Mouse (Mus musculus) embryonic facial prominence, embryonic 11.5 days (tissue): ENCODE measurements around the gene Deaf1. TPM values are rescaled to one million over a fixed set of nuclear protein-coding genes. Genes with fewer than 3 reads are reported as not detected.
A peak's percentile ranks its signal among the peaks of the same experiment; 100 is the strongest.

Source experiments
- ATAC-seq: fragments of 200-750 bp; cut with Nextera tagmentation; replicated peaks from 2 replicates; pipeline ENCODE4 v1.8.0; 2017; ENCODE audit warnings: low read depth; ENCODE audit not compliant: insufficient number of reproducible peaks, low FRiP score, low TSS enrichment
- DNase-seq: peaks from one replicate; pipeline ENCODE4 v3.0.0-alpha.2; 2015; ENCODE audit warnings: low spot score
- H3K27ac ChIP-seq: fragments of 300-500 bp; sonication (generic); replicated peaks from 2 replicates; pipeline ENCODE4 v1.5.1; 2014; ENCODE audit warnings: mild to moderate bottlenecking, low read depth, low read length, control low read depth
- H3K27me3 ChIP-seq: fragments of 300-500 bp; sonication (generic); 2 replicates; pipeline ENCODE4 v1.6.1; 2014; ENCODE audit warnings: mild to moderate bottlenecking, low read length, moderate library complexity, mixed read lengths; ENCODE audit not compliant: control insufficient read depth, insufficient read depth
- H3K36me3 ChIP-seq: fragments of 300-500 bp; sonication (generic); replicated peaks from 2 replicates; pipeline ENCODE4 v1.6.1; 2014; ENCODE audit warnings: low read depth, mild to moderate bottlenecking, low read length, moderate library complexity, mixed read lengths; ENCODE audit not compliant: control insufficient read depth, insufficient read depth
- H3K4me1 ChIP-seq: fragments of 300-500 bp; sonication (generic); 2 replicates; pipeline ENCODE4 v1.6.1; 2014; ENCODE audit warnings: low read length, mixed read lengths; ENCODE audit not compliant: control insufficient read depth, insufficient read depth
- H3K4me2 ChIP-seq: fragments of 300-500 bp; sonication (generic); 2 replicates; pipeline ENCODE4 v1.6.1; 2014; ENCODE audit warnings: low read depth, mild to moderate bottlenecking, control low read depth, low read length, moderate library complexity
- H3K4me3 ChIP-seq: fragments of 300-500 bp; sonication (generic); 2 replicates; pipeline ENCODE4 v1.5.1; 2014; ENCODE audit warnings: low read depth, low read length, control low read depth
- H3K9ac ChIP-seq: fragments of 300-500 bp; sonication (generic); replicated peaks from 2 replicates; pipeline ENCODE4 v1.6.1; 2014; ENCODE audit warnings: mild to moderate bottlenecking, control low read depth, low read length
- H3K9me3 ChIP-seq: fragments of 300-500 bp; sonication (generic); replicated peaks from 2 replicates; pipeline ENCODE4 v1.6.1; 2016; ENCODE audit warnings: mild to moderate bottlenecking, low read length, inconsistent platforms, mixed read lengths; ENCODE audit not compliant: control insufficient read depth
- WGBS: fragments of 180-500 bp; shearing (Covaris S2); extraction: QIAGEN DNeasy Blood & Tissue Kit; methylation state at CpG from one replicate; pipeline ENCODE4 v1.1.7; 2014; 5-methylcytosine and 5-hydroxymethylcytosine counted together
- polyA plus RNA-seq: library from polyadenylated mRNA; unstranded; fragments of >200 nt; fragmentation: Nextera tagmentation; extraction: Ambion mirVana; gene quantifications from 2 replicates; pipeline ENCODE4 v1.2.1, GENCODE M21; 2014

The Deaf1 gene
- polyA plus RNA-seq, 1 experiment from 2014 or later: 53.9 TPM

DNA sequence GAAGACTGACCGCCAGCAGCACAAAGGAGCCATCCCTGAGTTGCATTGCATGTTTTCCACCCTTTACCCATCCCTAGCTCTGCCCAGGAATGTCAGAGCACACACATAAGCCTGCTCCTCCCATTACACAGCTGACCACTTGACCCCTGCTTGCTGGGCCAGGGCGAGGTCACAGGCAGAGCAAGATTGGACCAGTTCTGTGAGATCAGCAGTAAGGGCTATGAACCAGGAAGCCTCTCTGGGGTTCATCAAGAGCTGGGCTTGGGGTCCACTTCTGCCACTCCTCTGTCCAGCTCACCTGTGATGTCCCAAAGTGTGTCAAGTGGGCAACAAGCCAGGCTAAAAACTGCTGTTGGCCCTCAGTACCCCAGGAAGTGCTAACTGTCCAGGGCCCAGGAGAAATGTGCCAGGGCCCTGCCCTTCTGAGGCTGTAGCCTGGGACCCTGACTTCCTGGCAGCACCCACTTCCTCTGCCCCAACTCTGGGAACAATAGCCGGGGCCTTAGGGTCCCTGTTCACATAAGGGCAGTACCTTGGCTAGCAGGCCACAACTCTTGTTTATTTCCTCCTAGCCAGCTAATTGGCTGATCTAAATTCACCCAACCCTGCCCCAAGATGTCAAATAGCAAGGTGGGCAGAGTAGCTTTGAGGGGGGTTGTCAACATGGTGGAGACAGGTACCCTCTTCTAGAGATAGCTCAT lies 10.4 kb upstream of the Deaf1 start:
- Histone ChIP-seq H3K27ac (no peak overlapping the region), H3K4me2 (no peak overlapping the region), H3K27me3 (no peaks in the 10 kb centered on the region), H3K9ac (no peak overlapping the region), H3K4me3 (no peak overlapping the region), H3K36me3 (peaks cover 4% of the 10 kb centered on the region; the same call in 1 of the 2 replicates), H3K4me1 (no peaks in the 10 kb centered on the region; the same call in 1 of the 2 replicates), H3K9me3 (no peaks in the 10 kb centered on the region)
- 76% methylated on average over 3 of the region's 3 CpGs for WGBS
- ATAC-seq: peak; percentile 16; the same call in 1 of the 2 replicates
- DNase-seq: no peak

DNA sequence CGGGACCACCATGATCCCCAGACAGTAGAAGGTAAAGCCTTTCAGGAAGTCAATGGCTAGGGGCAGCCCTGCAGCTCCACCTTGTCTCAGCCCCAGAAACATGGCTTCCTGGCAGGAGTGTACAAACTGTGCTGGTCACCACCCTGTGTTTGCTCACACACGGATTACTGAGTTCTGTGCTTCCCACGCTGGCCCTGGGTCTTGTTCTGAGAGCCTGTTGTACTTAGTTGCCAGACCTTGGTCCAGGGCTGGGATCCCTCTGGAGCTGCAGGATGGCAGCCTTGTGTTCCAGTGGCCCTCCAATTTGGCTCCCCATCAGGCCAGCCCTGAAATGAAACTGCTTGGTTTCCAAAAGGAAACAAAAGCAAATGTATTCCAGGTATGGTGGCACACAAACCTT lies 8.8 kb upstream of the Deaf1 start:
- H3K27ac ChIP-seq: no peak overlapping the region
- peaks cover 4% of the 10 kb centered on the region; the same call in 1 of the 2 replicates for H3K36me3 ChIP-seq
- H3K9me3 ChIP-seq: no peaks in the 10 kb centered on the region
- no peak overlapping the region for H3K4me3 ChIP-seq
- H3K4me2 ChIP-seq: no peak overlapping the region
- H3K27me3 ChIP-seq: no peaks in the 10 kb centered on the region
- H3K9ac ChIP-seq: no peak overlapping the region
- H3K4me1 ChIP-seq: no peaks in the 10 kb centered on the region; the same call in 1 of the 2 replicates
- ATAC-seq: no peak
- no peak for DNase-seq
- WGBS: 80% methylated on average over 3 of the region's 3 CpGs

GRCm38 (mm10) chr7:141335682-141336081 lies 8.2 kb upstream of the Deaf1 start:
- Histone ChIP-seq H3K27ac (no peak overlapping the region), H3K9me3 (no peaks in the 10 kb centered on the region), H3K27me3 (no peaks in the 10 kb centered on the region), H3K36me3 (peaks cover 4% of the 10 kb centered on the region; the same call in 1 of the 2 replicates), H3K4me3 (no peak overlapping the region), H3K9ac (no peak overlapping the region), H3K4me1 (no peaks in the 10 kb centered on the region; the same call in 1 of the 2 replicates), H3K4me2 (no peak overlapping the region)
- whole genome bisulfite sequencing: 92% methylated on average over 4 of the region's 4 CpGs
- DNase-seq (no peak), ATAC-seq (no peak)

DNA sequence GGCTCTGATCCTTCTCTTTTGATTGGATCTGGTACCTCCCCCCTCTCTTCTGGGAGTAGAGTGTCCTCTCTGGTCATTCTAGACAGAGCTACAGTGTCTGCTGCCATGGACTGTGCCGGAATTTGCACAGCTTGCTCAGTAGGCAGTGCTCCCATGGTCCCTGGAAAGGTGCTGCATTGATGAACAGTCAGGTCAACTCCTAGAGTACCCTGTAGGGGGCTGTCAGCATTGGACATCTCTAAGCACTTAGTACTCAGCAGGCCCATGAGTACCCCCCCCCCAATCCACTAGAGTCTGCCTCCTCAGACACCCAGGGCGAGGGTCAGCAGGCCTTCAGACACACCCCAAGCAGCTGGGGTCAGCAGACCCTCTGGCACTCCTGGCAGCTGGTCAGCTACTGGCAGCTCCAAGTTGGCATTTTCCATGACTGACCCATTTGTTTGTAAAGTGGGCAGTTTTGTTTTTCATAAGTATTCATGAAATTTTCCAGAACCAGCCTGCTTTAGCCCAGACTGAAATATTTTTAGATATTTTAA lies 7.6 kb upstream of the Deaf1 start:
- WGBS: 78% methylated on average over 2 of the region's 2 CpGs
- Histone ChIP-seq H3K27me3 (no peaks in the 10 kb centered on the region), H3K4me2 (no peak overlapping the region), H3K4me1 (no peaks in the 10 kb centered on the region; the same call in 1 of the 2 replicates), H3K9me3 (no peaks in the 10 kb centered on the region), H3K9ac (no peak overlapping the region), H3K27ac (no peak overlapping the region), H3K4me3 (no peak overlapping the region), H3K36me3 (peaks cover 4% of the 10 kb centered on the region; the same call in 1 of the 2 replicates)
- ATAC-seq (no peak), DNase-seq (no peak)

DNA sequence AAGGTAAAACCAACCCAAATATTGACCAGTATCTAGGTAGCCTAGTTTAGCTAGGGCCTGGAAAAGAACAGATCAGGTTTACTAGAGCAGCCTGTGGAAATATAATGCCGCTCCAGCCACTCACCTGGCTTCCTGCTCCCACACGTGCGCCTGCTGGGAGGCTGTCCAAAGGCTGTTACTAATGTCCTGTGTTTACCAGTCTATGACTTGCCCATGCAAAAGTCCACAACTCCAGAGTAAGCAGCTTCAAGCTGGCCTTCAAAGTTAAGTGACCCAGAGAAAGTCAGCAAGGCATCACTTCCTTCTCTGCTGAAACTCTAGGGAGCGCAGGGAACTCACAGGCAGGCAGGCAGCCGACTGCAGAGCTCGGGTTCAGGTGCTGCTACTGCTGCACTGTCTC lies 4.5 kb upstream of the Deaf1 start:
- no peak for ATAC-seq
- Histone ChIP-seq H3K27me3 (no peaks in the 10 kb centered on the region), H3K4me3 (no peak overlapping the region), H3K4me1 (peaks cover 3% of the 10 kb centered on the region; the same call in 1 of the 2 replicates), H3K27ac (no peak overlapping the region), H3K9ac (no peak overlapping the region), H3K9me3 (no peaks in the 10 kb centered on the region), H3K4me2 (no peak overlapping the region), H3K36me3 (peaks cover 4% of the 10 kb centered on the region; the same call in 1 of the 2 replicates)
- WGBS: 82% methylated on average over 6 of the region's 6 CpGs
- DNase-seq: no peak

GRCm38 (mm10) chr7:141330706-141331105 lies 3.2 kb upstream of the Deaf1 start:
- DNase-seq (no peak), ATAC-seq (no peak)

GRCm38 (mm10) chr7:141328373-141328990 lies 992 bp upstream of the Deaf1 start:
- WGBS: 15% methylated on average over 24 of the region's 24 CpGs
- no peak for DNase-seq
- Histone ChIP-seq H3K9me3 (no peaks in the 10 kb centered on the region), H3K27ac (peak overlapping the region; percentile 98), H3K9ac (peak overlapping the region; percentile 95), H3K4me1 (peaks cover 8% of the 10 kb centered on the region), H3K27me3 (no peaks in the 10 kb centered on the region), H3K4me2 (peak overlapping the region; percentile 41), H3K4me3 (peak overlapping the region; percentile 65), H3K36me3 (peaks cover 4% of the 10 kb centered on the region; the same call in 1 of the 2 replicates)
- peak; percentile 39 for ATAC-seq

More at GRCm38 (mm10) chr7:141330706-141331105, 3.2 kb upstream of the Deaf1 start:
- Histone ChIP-seq H3K9ac (no peak overlapping the region), H3K4me2 (no peak overlapping the region), H3K9me3 (no peaks in the 10 kb centered on the region), H3K4me1 (peaks cover 8% of the 10 kb centered on the region), H3K27ac (no peak overlapping the region), H3K4me3 (no peak overlapping the region), H3K27me3 (no peaks in the 10 kb centered on the region), H3K36me3 (peaks cover 4% of the 10 kb centered on the region; the same call in 1 of the 2 replicates)
